Mouse (Mus musculus): Measurements from ENCODE around the gene Sel1l2.

Sel1l2 gene

GRCm38 (mm10) chr2:140389525-140389924 lies at the start of gene Sel1l2:
TSS of gene Sel1l2 (minus strand) at chr2:140389706.
- in situ Hi-C loops (cut with MboI; ENCODE audit: low pct_unique_long_range_greater_than_20kb in 1 of 2, low sequenced_read_pairs in 2 of 2, unreplicated experiment in 1 of 2): no loop called here

- in situ Hi-C loops (cut with MboI; ENCODE audit: low pct_unique_long_range_greater_than_20kb in 1 of 2, low sequenced_read_pairs in 2 of 2, unreplicated experiment in 1 of 2): no loop called here
These were observed 49.6 kb upstream of the Sel1l2 start for GRCm38 (mm10) chr2:140439081-140439480.

- in situ Hi-C loops (cut with MboI; ENCODE audit: low pct_unique_long_range_greater_than_20kb in 1 of 2, low sequenced_read_pairs in 2 of 2, unreplicated experiment in 1 of 2): no loop called here
These were observed 37.8 kb upstream of the Sel1l2 start for GRCm38 (mm10) chr2:140427283-140427682.

- in situ Hi-C loops (cut with MboI; ENCODE audit: low pct_unique_long_range_greater_than_20kb in 1 of 2, low sequenced_read_pairs in 2 of 2, unreplicated experiment in 1 of 2): no loop called here
These were observed 36.3 kb upstream of the Sel1l2 start for GRCm38 (mm10) chr2:140425844-140426243.

- in situ Hi-C loops (cut with MboI; ENCODE audit: low pct_unique_long_range_greater_than_20kb in 1 of 2, low sequenced_read_pairs in 2 of 2, unreplicated experiment in 1 of 2): no loop called here
These were observed 6.3 kb upstream of the Sel1l2 start for GRCm38 (mm10) chr2:140395744-140396231.

GRCm38 (mm10) chr2:140395179-140395578 lies 5.7 kb upstream of the Sel1l2 start, which contains the start of gene Macrod2:
TSS of gene Macrod2 (plus strand) at chr2:140395309.
- in situ Hi-C loops (cut with MboI; ENCODE audit: low pct_unique_long_range_greater_than_20kb in 1 of 2, low sequenced_read_pairs in 2 of 2, unreplicated experiment in 1 of 2): no loop called here

GRCm38 (mm10) chr2:140364804-140365203 lies 24.7 kb downstream of the Sel1l2 start:
- in situ Hi-C loops (cut with MboI; ENCODE audit: low pct_unique_long_range_greater_than_20kb in 1 of 2, low sequenced_read_pairs in 2 of 2, unreplicated experiment in 1 of 2): no loop called here

- in situ Hi-C loops (cut with MboI; ENCODE audit: low pct_unique_long_range_greater_than_20kb in 1 of 2, low sequenced_read_pairs in 2 of 2, unreplicated experiment in 1 of 2): no loop called here
These were observed 29.6 kb downstream of the Sel1l2 start for GRCm38 (mm10) chr2:140359905-140360304.

- in situ Hi-C loops (cut with MboI; ENCODE audit: low pct_unique_long_range_greater_than_20kb in 1 of 2, low sequenced_read_pairs in 2 of 2, unreplicated experiment in 1 of 2): no loop called here
These were observed 47.1 kb downstream of the Sel1l2 start for GRCm38 (mm10) chr2:140342394-140342793.

- in situ Hi-C loops (cut with MboI; ENCODE audit: low pct_unique_long_range_greater_than_20kb in 1 of 2, low sequenced_read_pairs in 2 of 2, unreplicated experiment in 1 of 2): no loop called here
These were observed 58.8 kb downstream of the Sel1l2 start for GRCm38 (mm10) chr2:140330508-140331306.

GRCm38 (mm10) chr2:140302976-140303708 lies 86.4 kb downstream of the Sel1l2 start:
- in situ Hi-C loops (cut with MboI; ENCODE audit: low pct_unique_long_range_greater_than_20kb in 1 of 2, low sequenced_read_pairs in 2 of 2, unreplicated experiment in 1 of 2): no loop called here

- in situ Hi-C loops (cut with MboI; ENCODE audit: low pct_unique_long_range_greater_than_20kb in 1 of 2, low sequenced_read_pairs in 2 of 2, unreplicated experiment in 1 of 2): no loop called here
These were observed 92.4 kb downstream of the Sel1l2 start for GRCm38 (mm10) chr2:140297155-140297554.

GRCm38 (mm10) chr2:140293820-140294219 lies 95.7 kb downstream of the Sel1l2 start:
- in situ Hi-C loops (cut with MboI; ENCODE audit: low pct_unique_long_range_greater_than_20kb in 1 of 2, low sequenced_read_pairs in 2 of 2, unreplicated experiment in 1 of 2): no loop called here

- in situ Hi-C loops (cut with MboI; ENCODE audit: low pct_unique_long_range_greater_than_20kb in 1 of 2, low sequenced_read_pairs in 2 of 2, unreplicated experiment in 1 of 2): no loop called here
These were observed 108.7 kb downstream of the Sel1l2 start for GRCm38 (mm10) chr2:140280808-140281207.

GRCm38 (mm10) chr2:140255595-140256141 lies 133.8 kb downstream of the Sel1l2 start:
- in situ Hi-C loops (cut with MboI; ENCODE audit: low pct_unique_long_range_greater_than_20kb in 1 of 2, low sequenced_read_pairs in 2 of 2, unreplicated experiment in 1 of 2): no loop called here

- in situ Hi-C loops (cut with MboI; ENCODE audit: low pct_unique_long_range_greater_than_20kb in 1 of 2, low sequenced_read_pairs in 2 of 2, unreplicated experiment in 1 of 2): no loop called here
These were observed 135.2 kb downstream of the Sel1l2 start for GRCm38 (mm10) chr2:140254256-140254655.

GRCm38 (mm10) chr2:140243105-140243504 lies 146.4 kb downstream of the Sel1l2 start:
- in situ Hi-C loops (cut with MboI; ENCODE audit: low pct_unique_long_range_greater_than_20kb in 1 of 2, low sequenced_read_pairs in 2 of 2, unreplicated experiment in 1 of 2): no loop called here

- in situ Hi-C loops (cut with MboI; ENCODE audit: low pct_unique_long_range_greater_than_20kb in 1 of 2, low sequenced_read_pairs in 2 of 2, unreplicated experiment in 1 of 2): no loop called here
These were observed 147.1 kb downstream of the Sel1l2 start for GRCm38 (mm10) chr2:140242398-140242797.

- in situ Hi-C loops (cut with MboI; ENCODE audit: low pct_unique_long_range_greater_than_20kb in 1 of 2, low sequenced_read_pairs in 2 of 2, unreplicated experiment in 1 of 2): no loop called here
These were observed 152.3 kb downstream of the Sel1l2 start for GRCm38 (mm10) chr2:140237245-140237644.

All from mouse embryonic stem cell (cell line).